Mouse (Mus musculus) heart, adult 2 months (tissue): ENCODE data around the gene Rbbp6. TPM values are rescaled to one million over a fixed set of nuclear protein-coding genes. Genes with fewer than 3 reads are reported as not detected.

Experiments used
- DNase-seq, 2 experiments: peaks; one replicate each; pipeline ENCODE4 v3.0.0; 2021
- H3K27ac ChIP-seq: fragments of 200-600 bp; 2 replicates; pipeline ENCODE4 v1.8.1; 2022
- H3K27me3 ChIP-seq: fragments of 200-500 bp; 2 replicates; pipeline ENCODE4 v1.6.1; 2012; ENCODE audit warnings: mild to moderate bottlenecking, low read length, inconsistent platforms, mixed read lengths; ENCODE audit not compliant: control insufficient read depth, insufficient read depth
- H3K36me3 ChIP-seq: fragments of 200-500 bp; 2 replicates; pipeline ENCODE4 v1.6.1; 2012; ENCODE audit warnings: low read length, inconsistent platforms; ENCODE audit not compliant: control insufficient read depth, insufficient read depth
- H3K4me1 ChIP-seq: fragments of 200-500 bp; 2 replicates; pipeline ENCODE4 v1.6.1; 2011; ENCODE audit warnings: low read length; ENCODE audit not compliant: control insufficient read depth, insufficient read depth
- H3K4me3 ChIP-seq: fragments of 200-600 bp; 2 replicates; pipeline ENCODE4 v1.8.1; 2022
- H3K79me2 ChIP-seq: fragments of 200-500 bp; replicated peaks from 2 replicates; pipeline ENCODE4 v1.6.1; 2012; ENCODE audit warnings: mild to moderate bottlenecking, inconsistent platforms, low read length, moderate library complexity, mixed read lengths; ENCODE audit not compliant: control insufficient read depth, insufficient read depth
- H3K9ac ChIP-seq: fragments of 200-500 bp; 2 replicates; pipeline ENCODE4 v1.6.1; 2012; ENCODE audit warnings: low read depth, mild to moderate bottlenecking, control low read depth, inconsistent platforms, low read length, mixed read lengths
- CTCF ChIP-seq: fragments of 200-600 bp; IDR thresholded peaks from 2 replicates; pipeline ENCODE4 v1.8.1; 2022; ENCODE audit warnings: antibody characterized with exemption, mild to moderate bottlenecking, moderate library complexity
- EP300 ChIP-seq: fragments of 200-500 bp; IDR thresholded peaks from 2 replicates; pipeline ENCODE4 v1.6.1; 2011; ENCODE audit warnings: low read depth, low read length, control low read depth; ENCODE audit not compliant: insufficient read depth
- POLR2A ChIP-seq: fragments of 200-500 bp; IDR thresholded peaks from 2 replicates; pipeline ENCODE4 v1.6.1; 2011; ENCODE audit warnings: mild to moderate bottlenecking, low read depth, low read length, control low read depth; ENCODE audit not compliant: insufficient read depth
- WGBS: fragments of 180-500 bp; shearing (Covaris S2); methylation state at CpG from one replicate; pipeline ENCODE4 v1.1.7; 2018; 5-methylcytosine and 5-hydroxymethylcytosine counted together
- intact Hi-C: fragments of 180-260 bp; cut with DNase I; formaldehyde crosslinking; loops from one replicate; pipeline ENCODE4 v1.15.1; 2025
- polyA plus RNA-seq: library from polyadenylated mRNA; depleted of rRNA; stranded (reverse); fragments of >200 nt; gene quantifications from 2 replicates; pipeline ENCODE4 v1.2.3, GENCODE M21; 2012
- total RNA-seq, 2 experiments: library from RNA; stranded (reverse); gene quantifications; 2 replicates each; pipeline ENCODE4 v1.2.3; 2021

The Rbbp6 gene
- total and polyA plus RNA-seq, 3 experiments = 9.0 to 29.8 (median 28.9) TPM

GRCm38 (mm10) chr7:122936626-122937025 lies 28.9 kb upstream of the Rbbp6 start:
- TF ChIP-seq EP300 (no peak), POLR2A (no peak), CTCF (no peak)
- Histone ChIP-seq H3K27me3 (no peaks in the 10 kb centered on the region), H3K79me2 (no peaks in the 10 kb centered on the region), H3K4me3 (no peak overlapping the region), H3K9ac (no peak overlapping the region), H3K27ac (no peak overlapping the region), H3K4me1 (no peaks in the 10 kb centered on the region), H3K36me3 (no peaks in the 10 kb centered on the region)
- intact Hi-C loops = no loop called here
- DNase-seq = no peak

GRCm38 (mm10) chr7:122938197-122938596 lies 27.3 kb upstream of the Rbbp6 start:
- H3K36me3 ChIP-seq = no peaks in the 10 kb centered on the region
- H3K27ac ChIP-seq = no peak overlapping the region
- H3K27me3 ChIP-seq = no peaks in the 10 kb centered on the region
- TF ChIP-seq CTCF (no peak), POLR2A (no peak), EP300 (no peak)
- intact Hi-C loops = no loop called here
- no peak for DNase-seq
- H3K9ac ChIP-seq = no peak overlapping the region
- no peaks in the 10 kb centered on the region for H3K4me1 ChIP-seq
- no peak overlapping the region for H3K4me3 ChIP-seq
- WGBS = 84% methylated on average over 1 of the region's 1 CpGs
- no peaks in the 10 kb centered on the region for H3K79me2 ChIP-seq

- Histone ChIP-seq H3K79me2 (no peaks in the 10 kb centered on the region), H3K9ac (no peak overlapping the region), H3K27me3 (no peaks in the 10 kb centered on the region), H3K36me3 (no peaks in the 10 kb centered on the region), H3K27ac (no peak overlapping the region), H3K4me3 (no peak overlapping the region), H3K4me1 (no peaks in the 10 kb centered on the region)
- WGBS = 51% methylated on average over 3 of the region's 3 CpGs
- intact Hi-C loops = no loop called here
- TF ChIP-seq EP300 (no peak), POLR2A (no peak), CTCF (no peak)
- DNase-seq = no peak
Measured at GRCm38 (mm10) chr7:122939181-122939580, 26.3 kb upstream of the Rbbp6 start.

- H3K27me3 ChIP-seq = no peaks in the 10 kb centered on the region
- 9% methylated on average over 12 of the region's 12 CpGs for WGBS
- intact Hi-C loops = no loop called here
- no peak overlapping the region for H3K27ac ChIP-seq
- no peaks in the 10 kb centered on the region for H3K4me1 ChIP-seq
- DNase-seq = no peak
- H3K79me2 ChIP-seq = no peaks in the 10 kb centered on the region
- TF ChIP-seq POLR2A (no peak), EP300 (no peak), CTCF (no peak)
- H3K4me3 ChIP-seq = peak overlapping the region; percentile 11; the same call in 1 of the 2 replicates
- H3K9ac ChIP-seq = no peak overlapping the region
- H3K36me3 ChIP-seq = no peaks in the 10 kb centered on the region
Measured at GRCm38 (mm10) chr7:122940371-122941075, 25.0 kb upstream of the Rbbp6 start.

DNA sequence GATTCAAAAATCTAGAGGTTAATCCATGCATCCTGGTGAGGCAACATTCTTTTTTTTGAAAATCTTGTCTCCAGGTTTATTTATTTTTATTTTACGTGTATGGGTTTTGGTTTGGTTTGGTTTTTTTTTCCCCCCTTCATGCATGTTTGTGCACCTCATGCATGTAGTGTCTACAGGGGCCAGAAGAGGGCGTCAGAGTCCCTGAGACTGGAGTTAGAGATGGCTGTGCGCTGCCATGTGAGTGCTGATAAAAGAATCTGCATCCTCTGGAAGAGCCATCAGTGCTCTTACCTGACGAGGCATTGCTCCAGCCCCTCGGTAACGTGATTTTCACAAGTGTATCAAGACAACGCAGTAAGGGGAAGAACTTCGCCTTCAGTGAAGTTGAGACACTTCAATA lies 23.4 kb upstream of the Rbbp6 start:
- TF ChIP-seq EP300 (no peak), POLR2A (no peak), CTCF (no peak)
- Histone ChIP-seq H3K4me3 (no peak overlapping the region), H3K27ac (no peak overlapping the region), H3K79me2 (no peaks in the 10 kb centered on the region), H3K36me3 (no peaks in the 10 kb centered on the region), H3K9ac (no peak overlapping the region), H3K27me3 (no peaks in the 10 kb centered on the region), H3K4me1 (no peaks in the 10 kb centered on the region)
- intact Hi-C loops = no loop called here
- no peak for DNase-seq
- WGBS = 90% methylated on average over 8 of the region's 8 CpGs

DNA sequence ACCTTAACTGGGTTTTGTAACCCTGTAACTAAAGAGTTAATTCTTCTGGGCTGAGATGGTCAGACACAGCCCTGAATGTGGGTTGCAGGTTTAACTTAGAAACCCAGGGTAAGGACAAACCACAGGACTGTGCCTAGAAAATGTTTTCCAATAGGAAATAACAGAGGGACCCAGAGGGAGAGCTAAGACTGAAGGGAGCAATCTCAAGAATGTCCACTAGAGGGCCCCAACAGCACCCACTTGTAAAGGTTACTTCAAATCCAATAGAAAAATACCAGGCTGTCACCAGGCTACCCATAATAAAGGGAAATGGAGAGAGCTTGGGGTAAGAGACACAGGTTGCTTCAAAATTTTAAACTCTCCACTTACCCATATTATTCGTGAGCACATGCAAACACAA lies 20.3 kb upstream of the Rbbp6 start:
- Histone ChIP-seq H3K27ac (no peak overlapping the region), H3K36me3 (no peaks in the 10 kb centered on the region), H3K4me1 (no peaks in the 10 kb centered on the region), H3K79me2 (no peaks in the 10 kb centered on the region), H3K4me3 (no peak overlapping the region), H3K9ac (no peak overlapping the region), H3K27me3 (no peaks in the 10 kb centered on the region)
- intact Hi-C loops = loop anchor here (2.0 kb wide), 1 partner anchor 520 kb away; no protein-coding TSS in a partner anchor
- peak; percentile 57 to 70 for DNase-seq
- TF ChIP-seq CTCF (peak; percentile 98), EP300 (no peak)
- 6% methylated on average over 1 of the region's 1 CpGs for WGBS
